Mouse (Mus musculus): ENCODE data around the gene Tmem100.

- no peak for TF ChIP-seq EP300 (IDR thresholded peaks at IDR 0.05; ENCODE audit: low read depth)
- TF ChIP-seq CTCF (IDR thresholded peaks at IDR 0.05; ENCODE audit: low read depth): no peak
Observed at GRCm38 (mm10) chr11:90080678-90081267, 50.6 kb downstream of the Tmem100 start.
